Mouse (Mus musculus): ENCODE measurements around the gene Tmem248. TPM values are rescaled to one million over a fixed set of nuclear protein-coding genes. Genes with fewer than 3 reads are reported as not detected.

Gene Tmem248
- 33.6 and 39.6 TPM in 2 replicates for polyA plus RNA-seq (2015; fragmentation: Nextera tagmentation; extraction: Ambion mirVana)

GRCm38 (mm10) chr5:130216781-130217180 lies at the start of gene Tmem248:
Tmem248 (plus strand) TSS chr5:130217081.
- no peak within 1 kb of the TSS for H3K4me3 ChIP-seq
- no peak for ATAC-seq (ENCODE audit: borderline replicate concordance, extremely low read depth, low FRiP score, low TSS enrichment)
- H3K27ac ChIP-seq, result no peak within 1 kb of the TSS
- peaks cover 19% of the 10 kb centered on the region for H3K36me3 ChIP-seq
- H3K27me3 ChIP-seq, result no peaks in the 10 kb centered on the region
- no peak within 1 kb of the TSS for H3K4me2 ChIP-seq
- H3K9me3 ChIP-seq, result no peaks in the 10 kb centered on the region
- 76% methylated on average over 7 of the region's 7 CpGs for WGBS
- H3K4me1 ChIP-seq, result peaks cover 6% of the 10 kb centered on the region; the same call in 1 of the 2 replicates
- H3K9ac ChIP-seq, result no peak within 1 kb of the TSS

- H3K9me3 ChIP-seq, result no peaks in the 10 kb centered on the region
- H3K4me1 ChIP-seq, result peaks cover 18% of the 10 kb centered on the region
- no peak overlapping the region for H3K9ac ChIP-seq
- no peaks in the 10 kb centered on the region for H3K27me3 ChIP-seq
- H3K36me3 ChIP-seq, result no peaks in the 10 kb centered on the region
- no peak for ATAC-seq (ENCODE audit: borderline replicate concordance, extremely low read depth, low FRiP score, low TSS enrichment)
- WGBS, result 30% methylated on average over 6 of the region's 6 CpGs
- H3K27ac ChIP-seq, result no peak overlapping the region
- no peak overlapping the region for H3K4me2 ChIP-seq
- H3K4me3 ChIP-seq, result no peak overlapping the region
Observed at GRCm38 (mm10) chr5:130169109-130169508, 47.8 kb upstream of the Tmem248 start.

GRCm38 (mm10) chr5:130170666-130171422 lies 46.0 kb upstream of the Tmem248 start:
- Histone ChIP-seq H3K27ac (peak overlapping the region; percentile 94; the same call in 1 of the 2 replicates), H3K27me3 (no peaks in the 10 kb centered on the region), H3K9ac (peak overlapping the region; percentile 89), H3K4me1 (peaks cover 18% of the 10 kb centered on the region), H3K4me3 (peak overlapping the region; percentile 91), H3K9me3 (no peaks in the 10 kb centered on the region), H3K4me2 (peak overlapping the region; percentile 65), H3K36me3 (no peaks in the 10 kb centered on the region)
- ATAC-seq (ENCODE audit: borderline replicate concordance, extremely low read depth, low FRiP score, low TSS enrichment), result peak; percentile 17; the same call in 1 of the 2 replicates
- WGBS, result 12% methylated on average over 6 of the region's 6 CpGs

- H3K4me2 ChIP-seq, result peak within 1 kb of the TSS; percentile 65
- peak within 1 kb of the TSS; percentile 89 for H3K9ac ChIP-seq
- peak; percentile 93 for ATAC-seq (ENCODE audit: borderline replicate concordance, extremely low read depth, low FRiP score, low TSS enrichment)
- H3K27me3 ChIP-seq, result no peaks in the 10 kb centered on the region
- peak within 1 kb of the TSS; percentile 94 for H3K27ac ChIP-seq
- H3K36me3 ChIP-seq, result no peaks in the 10 kb centered on the region
- WGBS, result 0% methylated on average over 35 of the region's 62 CpGs
- H3K9me3 ChIP-seq, result no peaks in the 10 kb centered on the region
- H3K4me1 ChIP-seq, result peaks cover 18% of the 10 kb centered on the region
- H3K4me3 ChIP-seq, result peak within 1 kb of the TSS; percentile 91
Observed at GRCm38 (mm10) chr5:130171423-130171954, 45.4 kb upstream of the Tmem248 start, which contains the start of gene Rabgef1. Rabgef1 (plus strand) TSS chr5:130171798.

DNA sequence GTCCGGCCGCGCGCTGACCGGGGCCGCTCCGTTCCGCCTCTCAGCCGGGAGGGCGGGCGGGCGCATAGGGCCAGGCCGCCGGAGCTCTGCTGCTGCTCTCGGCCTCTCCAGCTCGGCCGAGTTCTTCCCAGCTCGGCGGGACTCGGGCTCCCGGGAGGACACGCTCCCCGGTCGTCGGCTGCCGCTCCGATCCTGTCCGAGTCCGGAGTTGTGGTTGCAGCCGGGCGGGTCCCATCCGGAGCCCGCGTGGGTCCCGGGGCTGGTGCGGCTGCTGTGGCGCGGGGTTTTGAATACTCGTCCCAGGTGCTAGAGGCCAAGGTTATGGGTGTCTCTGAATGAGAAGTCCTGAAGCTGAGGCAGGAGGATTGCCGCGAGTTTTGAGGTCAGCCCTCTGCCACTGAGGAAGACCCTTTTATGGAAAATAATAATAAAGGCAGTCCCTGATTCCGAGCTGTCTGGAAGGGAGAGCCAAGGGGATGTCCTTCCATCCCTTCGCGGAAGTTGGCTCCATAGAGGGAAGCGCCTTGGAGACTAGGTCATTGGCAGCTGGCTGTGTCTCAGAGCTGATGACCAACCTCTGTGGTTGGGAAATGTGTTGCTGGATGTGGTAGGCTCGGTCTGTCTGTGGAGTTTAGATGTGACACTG lies 44.8 kb upstream of the Tmem248 start:
- under 1% methylated on average over 46 of the region's 46 CpGs for WGBS
- peak overlapping the region; percentile 94 for H3K27ac ChIP-seq
- H3K4me3 ChIP-seq, result peak overlapping the region; percentile 91
- no peaks in the 10 kb centered on the region for H3K36me3 ChIP-seq
- peak; percentile 82 for ATAC-seq (ENCODE audit: borderline replicate concordance, extremely low read depth, low FRiP score, low TSS enrichment)
- peak overlapping the region; percentile 65 for H3K4me2 ChIP-seq
- H3K27me3 ChIP-seq, result no peaks in the 10 kb centered on the region
- peak overlapping the region; percentile 89 for H3K9ac ChIP-seq
- no peaks in the 10 kb centered on the region for H3K9me3 ChIP-seq
- H3K4me1 ChIP-seq, result peaks cover 18% of the 10 kb centered on the region

DNA sequence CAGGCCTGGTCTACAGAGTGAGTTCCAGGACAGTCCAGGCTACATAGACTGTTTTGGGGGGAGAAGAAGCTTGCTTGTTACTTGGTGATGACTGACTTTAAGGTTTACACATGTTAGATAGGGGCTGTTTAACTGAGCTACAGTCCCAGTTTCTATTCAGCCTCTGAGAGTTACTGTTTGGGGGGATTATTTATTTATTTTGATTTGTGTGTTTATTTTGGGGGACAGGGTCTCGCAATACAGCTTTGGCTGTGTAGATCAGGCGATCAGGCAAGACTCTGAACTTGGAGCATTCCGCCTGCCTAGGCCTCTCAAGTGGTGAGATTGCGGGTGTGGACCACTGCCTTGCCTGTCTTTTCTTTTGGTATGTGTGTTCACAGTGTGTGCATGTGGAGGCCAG lies 43.9 kb upstream of the Tmem248 start:
- 0 out of 2 replicates have a peak overlapping the region, but pooled peaks have one; percentile 89 for H3K9ac ChIP-seq

DNA sequence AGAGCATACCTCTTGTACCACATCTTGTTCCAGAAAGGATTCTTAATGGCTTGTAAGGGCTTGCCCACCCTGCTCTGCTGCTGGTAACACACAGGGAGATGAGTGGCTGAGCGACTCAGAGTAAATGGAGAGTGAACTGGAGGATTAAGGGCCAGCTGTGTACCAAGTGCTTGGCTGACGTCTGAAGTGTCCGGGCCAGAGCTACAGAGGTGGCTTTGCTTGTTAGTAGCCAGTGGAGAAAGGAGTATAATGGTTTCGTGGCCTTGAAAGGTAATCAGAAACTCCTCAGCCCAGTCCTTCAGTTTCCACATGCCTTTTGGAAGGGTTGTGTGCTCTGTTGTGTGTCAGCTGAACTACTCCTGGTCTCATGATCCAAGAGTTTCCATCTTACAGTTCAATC lies 39.0 kb upstream of the Tmem248 start:
- Histone ChIP-seq H3K9me3 (no peaks in the 10 kb centered on the region), H3K27ac (peak overlapping the region; percentile 57; the same call in 1 of the 2 replicates), H3K9ac (no peak overlapping the region), H3K4me2 (no peak overlapping the region), H3K27me3 (no peaks in the 10 kb centered on the region), H3K4me3 (no peak overlapping the region), H3K4me1 (peaks cover 27% of the 10 kb centered on the region), H3K36me3 (no peaks in the 10 kb centered on the region)
- ATAC-seq (ENCODE audit: borderline replicate concordance, extremely low read depth, low FRiP score, low TSS enrichment), result peak; percentile 50; the same call in 1 of the 2 replicates
- 51% methylated on average over 4 of the region's 4 CpGs for WGBS

More for the DNA sequence above, 43.9 kb upstream of the Tmem248 start:
- no peak for ATAC-seq (ENCODE audit: borderline replicate concordance, extremely low read depth, low FRiP score, low TSS enrichment)
- Histone ChIP-seq H3K4me2 (peak overlapping the region; percentile 65), H3K4me1 (peaks cover 25% of the 10 kb centered on the region), H3K27me3 (no peaks in the 10 kb centered on the region), H3K9me3 (no peaks in the 10 kb centered on the region), H3K36me3 (no peaks in the 10 kb centered on the region), H3K27ac (no peak overlapping the region), H3K4me3 (peak overlapping the region; percentile 91)
- WGBS, result 70% methylated on average over 4 of the region's 4 CpGs

DNA sequence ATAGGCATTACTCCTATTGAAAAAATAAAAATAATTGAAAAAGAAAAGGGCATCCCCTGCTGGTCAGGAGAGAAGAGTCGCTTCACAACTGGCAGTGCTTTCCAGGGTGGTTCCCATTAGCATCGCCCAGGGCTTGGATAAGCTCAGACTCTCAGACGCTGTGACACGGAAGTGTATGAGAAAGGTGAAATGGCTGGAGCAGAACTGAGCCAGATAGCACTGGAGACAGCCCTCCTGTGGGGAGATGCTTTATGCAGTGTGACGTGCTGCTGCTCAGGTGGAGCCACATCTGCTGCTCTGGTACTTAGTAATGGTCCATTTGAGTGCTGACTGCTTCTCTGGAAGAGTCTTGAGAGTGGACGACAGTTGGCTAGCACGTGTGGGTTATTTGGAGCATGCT lies 36.5 kb upstream of the Tmem248 start:
- Histone ChIP-seq H3K27me3 (no peaks in the 10 kb centered on the region), H3K9me3 (no peaks in the 10 kb centered on the region), H3K4me1 (peaks cover 28% of the 10 kb centered on the region), H3K36me3 (no peaks in the 10 kb centered on the region), H3K27ac (no peak overlapping the region), H3K4me2 (no peak overlapping the region), H3K9ac (no peak overlapping the region), H3K4me3 (no peak overlapping the region)
- WGBS, result 73% methylated on average over 7 of the region's 7 CpGs
- ATAC-seq (ENCODE audit: borderline replicate concordance, extremely low read depth, low FRiP score, low TSS enrichment), result no peak

DNA sequence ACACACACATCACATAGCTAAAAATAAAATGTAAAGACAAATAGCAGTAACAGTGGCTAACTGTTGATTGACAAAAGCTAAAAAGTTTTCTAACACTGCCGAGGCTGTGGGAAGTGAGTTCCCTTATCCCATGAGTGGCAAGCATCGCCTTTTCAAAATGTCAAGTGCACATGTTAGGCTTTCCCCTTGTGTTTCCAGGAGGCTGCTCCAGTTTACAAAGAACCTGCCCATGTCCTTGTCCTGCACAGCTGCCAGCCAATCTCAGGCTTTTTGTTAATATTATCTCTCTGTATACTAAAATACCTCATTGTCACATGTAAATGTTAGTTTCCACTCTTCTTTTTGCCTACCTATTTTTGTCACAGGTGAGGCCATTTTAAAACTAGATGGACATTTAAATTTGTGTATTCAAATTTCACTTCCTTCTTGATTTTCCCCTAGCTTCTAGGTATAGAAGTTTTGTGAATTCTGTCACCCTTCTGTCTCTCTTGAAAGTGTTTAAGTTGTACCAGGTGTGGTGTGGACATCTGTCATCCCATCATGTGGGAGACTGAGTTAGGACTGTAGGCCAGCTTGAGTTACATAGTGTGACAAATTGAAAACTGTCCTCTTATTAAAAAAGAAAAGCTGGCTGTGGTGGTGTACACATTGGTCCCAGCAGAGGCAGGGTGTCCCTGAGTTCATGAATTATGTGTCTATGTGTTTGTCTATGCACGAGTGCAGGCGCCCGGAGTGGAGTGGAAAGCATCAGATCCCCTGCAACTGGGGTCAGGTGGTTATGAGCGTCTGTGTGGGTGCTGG lies 34.9 kb upstream of the Tmem248 start:
- H3K27ac ChIP-seq, result peak overlapping the region; percentile 50; the same call in 1 of the 2 replicates
- no peaks in the 10 kb centered on the region for H3K36me3 ChIP-seq
- H3K9ac ChIP-seq, result no peak overlapping the region
- ATAC-seq (ENCODE audit: borderline replicate concordance, extremely low read depth, low FRiP score, low TSS enrichment), result no peak
- no peaks in the 10 kb centered on the region for H3K9me3 ChIP-seq
- H3K4me1 ChIP-seq, result peaks cover 32% of the 10 kb centered on the region
- H3K4me3 ChIP-seq, result no peak overlapping the region
- H3K4me2 ChIP-seq, result no peak overlapping the region
- WGBS, result 51% methylated on average over 6 of the region's 6 CpGs
- no peaks in the 10 kb centered on the region for H3K27me3 ChIP-seq

DNA sequence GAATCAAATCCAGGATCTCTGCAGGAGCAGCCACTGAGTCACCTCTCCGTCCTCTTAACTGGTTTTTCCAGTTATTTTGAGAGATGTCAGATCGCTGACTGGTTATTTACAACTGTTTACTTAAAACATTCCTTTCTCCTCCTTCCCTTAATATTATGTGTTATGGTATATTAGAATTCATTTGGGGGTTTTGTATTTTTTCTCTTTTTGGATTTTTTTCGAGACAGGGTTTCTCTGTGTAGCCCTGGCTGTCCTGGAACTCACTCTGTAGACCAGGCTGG lies 34.4 kb upstream of the Tmem248 start:
- no peak overlapping the region for H3K9ac ChIP-seq
- no peak for ATAC-seq (ENCODE audit: borderline replicate concordance, extremely low read depth, low FRiP score, low TSS enrichment)
- H3K4me1 ChIP-seq, result peaks cover 29% of the 10 kb centered on the region
- H3K36me3 ChIP-seq, result 0 out of 2 replicates have a peak, but pooled peaks cover 2% of the 10 kb centered on the region
- H3K27ac ChIP-seq, result peak overlapping the region; percentile 50; the same call in 1 of the 2 replicates
- no peak overlapping the region for H3K4me2 ChIP-seq
- no peak overlapping the region for H3K4me3 ChIP-seq
- 37% methylated on average over 3 of the region's 3 CpGs for WGBS
- H3K27me3 ChIP-seq, result no peaks in the 10 kb centered on the region
- no peaks in the 10 kb centered on the region for H3K9me3 ChIP-seq

GRCm38 (mm10) chr5:130184193-130184856 lies 32.6 kb upstream of the Tmem248 start:
- H3K4me2 ChIP-seq, result no peak overlapping the region
- 75% methylated on average over 9 of the region's 9 CpGs for WGBS
- H3K27ac ChIP-seq, result no peak overlapping the region

More at GRCm38 (mm10) chr5:130184193-130184856, 32.6 kb upstream of the Tmem248 start:
- H3K36me3 ChIP-seq, result peaks cover 14% of the 10 kb centered on the region
- peaks cover 19% of the 10 kb centered on the region for H3K4me1 ChIP-seq
- no peaks in the 10 kb centered on the region for H3K9me3 ChIP-seq
- no peak overlapping the region for H3K9ac ChIP-seq
- H3K27me3 ChIP-seq, result no peaks in the 10 kb centered on the region
- ATAC-seq (ENCODE audit: borderline replicate concordance, extremely low read depth, low FRiP score, low TSS enrichment), result no peak
- no peak overlapping the region for H3K4me3 ChIP-seq

Data from lung, embryonic 15.5 days (tissue).